Mouse (Mus musculus) frontal cortex, postnatal 25 days (tissue): ENCODE results near the gene Cdc34b.

Experiments used
- DNase-seq, 2 experiments: peaks; one replicate each; pipeline ENCODE4 v3.0.0; 2022; ENCODE audit warnings: low spot score in 2 of 2

Gene Cdc34b

GRCm38 (mm10) chr11:94735746-94736145, 5.8 kb upstream of the Cdc34b start:
- no peak for DNase-seq

GRCm38 (mm10) chr11:94752946-94753713, 11.5 kb downstream of the Cdc34b start:
- DNase-seq = no peak

- DNase-seq = no peak
These were observed 18.3 kb downstream of the Cdc34b start for GRCm38 (mm10) chr11:94759916-94760315.

- no peak for DNase-seq
These were observed 18.8 kb downstream of the Cdc34b start for GRCm38 (mm10) chr11:94760364-94760763.

GRCm38 (mm10) chr11:94760799-94761198, 19.2 kb downstream of the Cdc34b start:
- DNase-seq = no peak

- no peak for DNase-seq
These were observed 20.7 kb downstream of the Cdc34b start for GRCm38 (mm10) chr11:94762281-94762680.

- no peak for DNase-seq
These were observed 21.2 kb downstream of the Cdc34b start for GRCm38 (mm10) chr11:94762775-94763174.

GRCm38 (mm10) chr11:94767241-94767640, 25.7 kb downstream of the Cdc34b start:
- DNase-seq = no peak

GRCm38 (mm10) chr11:94772363-94773055, 30.9 kb downstream of the Cdc34b start:
- DNase-seq = no peak

- no peak for DNase-seq
These were observed 32.3 kb downstream of the Cdc34b start for GRCm38 (mm10) chr11:94773851-94774250.

GRCm38 (mm10) chr11:94774887-94775497, 33.4 kb downstream of the Cdc34b start:
- DNase-seq = no peak

GRCm38 (mm10) chr11:94782603-94783002, 41.0 kb downstream of the Cdc34b start, which contains the start of gene Tmem92:
Gene Tmem92 (minus strand): TSS chr11:94782703.
- no peak for DNase-seq

GRCm38 (mm10) chr11:94785247-94785646, 43.7 kb downstream of the Cdc34b start:
- DNase-seq = peak; percentile 43 to 48

- DNase-seq = no peak
These were observed 50.1 kb downstream of the Cdc34b start for GRCm38 (mm10) chr11:94791700-94792099.
